Mouse (Mus musculus) cerebellum, adult 18-20 months (tissue): ENCODE data around the gene Tas2r122.
"Not testable (repeated sequence)": the region's sequence is repeated elsewhere in the genome, so short reads cannot be mapped to it uniquely, and the experiment has no call there.

Experiments
- DNase-seq, 2 experiments: peaks; one replicate each; pipeline ENCODE4 v3.0.0; 2021

Gene Tas2r122

GRCm38 (mm10) chr6:132711828-132712227 is at the start of gene Tas2r122:
Tas2r122 (minus strand) TSS chr6:132711928.
- DNase-seq = no peak

- no peak for DNase-seq
Observed at GRCm38 (mm10) chr6:132754430-132754829, 42.7 kb upstream of the Tas2r122 start, which contains the start of gene Tas2r124. Tas2r124 (plus strand) TSS chr6:132754730.

DNA sequence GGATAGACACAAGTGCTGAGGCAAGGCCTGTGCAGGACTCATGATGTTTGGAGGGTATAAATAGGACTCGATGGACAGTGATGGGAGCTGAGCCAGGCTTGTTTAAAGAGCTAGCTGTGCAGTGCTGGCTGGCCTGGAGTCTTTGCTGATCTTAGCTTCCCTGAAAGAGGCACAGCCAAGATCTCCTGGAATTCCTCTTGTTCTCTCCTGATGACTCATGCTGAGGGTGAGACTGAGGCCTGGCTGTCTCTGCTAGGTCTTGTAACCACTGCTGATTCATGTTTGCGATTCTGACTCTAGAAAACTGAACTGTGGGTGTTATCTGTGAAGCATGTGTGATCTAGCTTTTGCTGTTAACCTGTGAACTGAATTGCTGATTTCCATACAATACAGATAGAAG is 38.5 kb upstream of the Tas2r122 start:
- DNase-seq = no peak

GRCm38 (mm10) chr6:132737935-132738334 is 26.2 kb upstream of the Tas2r122 start, which contains the start of gene Tas2r115:
Tas2r115 (minus strand) TSS chr6:132738035.
- no peak for DNase-seq

- no peak for DNase-seq
Observed at GRCm38 (mm10) chr6:132700907-132701306, 10.8 kb downstream of the Tas2r122 start, which contains the start of gene Tas2r121. Tas2r121 (minus strand) TSS chr6:132701007.

- DNase-seq = not testable (repeated sequence)
Observed at GRCm38 (mm10) chr6:132691596-132691995, 20.1 kb downstream of the Tas2r122 start.
